Mouse (Mus musculus) myocyte (in vitro differentiated cells): ENCODE measurements at regions not wholly inside any gene's neighbourhood (a gene's known extent, or its start where the extent isn't known, plus 50 kb on each side); places are given as distances from the start of the nearest gene placed in this dataset.

Experiments used
- H3K27me3 ChIP-seq: one replicate; pipeline ENCODE4 v1.6.1; 2011; ENCODE audit not compliant: control insufficient read depth, insufficient read depth, insufficient read length
- H3K36me3 ChIP-seq: one replicate; pipeline ENCODE4 v1.6.1; 2011; ENCODE audit not compliant: control insufficient read depth, insufficient read depth
- H3K4me2 ChIP-seq: one replicate; pipeline ENCODE4 v1.6.1; 2011; ENCODE audit warnings: low read depth, control low read depth
- H3K4me3 ChIP-seq: one replicate; pipeline ENCODE4 v1.5.1; 2011; ENCODE audit warnings: mild to moderate bottlenecking, control low read depth, moderate library complexity
- H3K79me2 ChIP-seq: one replicate; pipeline ENCODE4 v1.6.1; 2011; ENCODE audit not compliant: control insufficient read depth, insufficient read depth
- H3ac ChIP-seq: one replicate; pipeline ENCODE4 v1.6.1; 2011; ENCODE audit not compliant: control insufficient read depth, insufficient read length
- CEBPB ChIP-seq: IDR thresholded peaks from 2 replicates; pipeline ENCODE4 v1.6.1; 2011; ENCODE audit warnings: mild to moderate bottlenecking, moderate library complexity; ENCODE audit not compliant: poor library complexity, insufficient read depth, severe bottlenecking
- E2F4 ChIP-seq: IDR thresholded peaks from one replicate; pipeline ENCODE4 v1.6.1; 2011; ENCODE audit warnings: mild to moderate bottlenecking, control low read depth, moderate library complexity; ENCODE audit not compliant: insufficient read depth
- MAX ChIP-seq: IDR thresholded peaks from one replicate; pipeline ENCODE4 v1.6.1; 2011; ENCODE audit warnings: low read depth, mild to moderate bottlenecking, control low read depth
- MYOD1 ChIP-seq, 3 experiments: IDR thresholded peaks; one replicate each; pipeline ENCODE4 v1.6.1; 2011; ENCODE audit warnings: control low read depth in 2 of 3, low read depth in 2 of 3, mild to moderate bottlenecking in 2 of 3, moderate library complexity in 1 of 3; ENCODE audit not compliant: insufficient read length in 2 of 3, control insufficient read depth in 1 of 3
- MYOG ChIP-seq, 3 experiments: IDR thresholded peaks; one replicate each; pipeline ENCODE4 v1.6.1; 2011; ENCODE audit warnings: control low read depth in 2 of 3, low read depth in 2 of 3, mild to moderate bottlenecking in 2 of 3; ENCODE audit not compliant: insufficient read length in 2 of 3, control insufficient read depth in 1 of 3, insufficient read depth in 1 of 3
- POLR2A ChIP-seq: IDR thresholded peaks from one replicate; pipeline ENCODE4 v1.6.1; 2011; ENCODE audit warnings: low read depth, mild to moderate bottlenecking, control low read depth, moderate library complexity; ENCODE audit not compliant: insufficient read length
- POLR2AphosphoS2 ChIP-seq: IDR thresholded peaks from one replicate; pipeline ENCODE4 v1.6.1; 2011; ENCODE audit warnings: low read depth, control low read depth; ENCODE audit not compliant: insufficient read length
- REST ChIP-seq: IDR thresholded peaks from one replicate; pipeline ENCODE4 v1.6.1; 2011; ENCODE audit warnings: mild to moderate bottlenecking, control low read depth, moderate library complexity; ENCODE audit not compliant: insufficient read depth, insufficient read length
- SRF ChIP-seq: IDR thresholded peaks from one replicate; pipeline ENCODE4 v1.6.1; 2011; ENCODE audit warnings: low read depth; ENCODE audit not compliant: control insufficient read depth, insufficient read length
- TCF12 ChIP-seq: IDR thresholded peaks from one replicate; pipeline ENCODE4 v1.6.1; 2011; ENCODE audit warnings: mild to moderate bottlenecking, control low read depth; ENCODE audit not compliant: poor library complexity, insufficient read depth, severe bottlenecking
- TCF3 ChIP-seq: IDR thresholded peaks from one replicate; pipeline ENCODE4 v1.6.1; 2011; ENCODE audit warnings: low read depth, control low read depth; ENCODE audit not compliant: insufficient read length
- USF1 ChIP-seq: IDR thresholded peaks from one replicate; pipeline ENCODE4 v1.6.1; 2011; ENCODE audit warnings: low read depth, mild to moderate bottlenecking, control low read depth, moderate library complexity

GRCm38 (mm10) chr2:133669821-133670220, 117.9 kb downstream of the Bmp2 start:
- no peaks in the 10 kb centered on the region for H3K36me3 ChIP-seq
- H3ac ChIP-seq, result no peak overlapping the region
- no peak overlapping the region for H3K4me2 ChIP-seq
- H3K79me2 ChIP-seq, result no peaks in the 10 kb centered on the region
- H3K4me3 ChIP-seq, result no peak overlapping the region
- H3K27me3 ChIP-seq, result no peaks in the 10 kb centered on the region
- no peak for TF ChIP-seq CEBPB
- no peak for TF ChIP-seq MAX
- peak; percentile 8 to 83 (median 70) for TF ChIP-seq MYOD1 (IDR thresholded peaks at IDR 0.05; ENCODE audit: control insufficient read depth in 1 of 3, insufficient read length in 2 of 3, low read depth in 2 of 3)
- TF ChIP-seq MYOG (IDR thresholded peaks at IDR 0.05; ENCODE audit: control insufficient read depth in 1 of 3, insufficient read depth in 1 of 3, insufficient read length in 2 of 3, low read depth in 2 of 3), result peak in 2 of 3 experiments; percentile 34 to 63
- TF ChIP-seq TCF12, result no peak

- H3K4me3 ChIP-seq, result no peak overlapping the region
- H3ac ChIP-seq, result no peak overlapping the region
- peak overlapping the region; percentile 49 for H3K4me2 ChIP-seq
- H3K79me2 ChIP-seq, result no peaks in the 10 kb centered on the region
- H3K36me3 ChIP-seq, result no peaks in the 10 kb centered on the region
- H3K27me3 ChIP-seq, result no peaks in the 10 kb centered on the region
- TF ChIP-seq USF1 (peak; percentile 64), E2F4 (no peak), TCF3 (no peak), MAX (no peak), POLR2A (no peak), MYOG (IDR thresholded peaks at IDR 0.05; ENCODE audit: control insufficient read depth in 1 of 3, insufficient read depth in 1 of 3, insufficient read length in 2 of 3, low read depth in 2 of 3) (no peak), POLR2AphosphoS2 (no peak)
Observed at GRCm38 (mm10) chr2:133671528-133671927, 119.6 kb downstream of the Bmp2 start.

GRCm38 (mm10) chr2:133684367-133684766, 132.4 kb downstream of the Bmp2 start:
- Histone ChIP-seq H3K36me3 (no peaks in the 10 kb centered on the region), H3ac (no peak overlapping the region), H3K4me2 (no peak overlapping the region), H3K79me2 (no peaks in the 10 kb centered on the region), H3K27me3 (no peaks in the 10 kb centered on the region), H3K4me3 (no peak overlapping the region)
- TF ChIP-seq SRF (no peak), MYOG (IDR thresholded peaks at IDR 0.05; ENCODE audit: control insufficient read depth in 1 of 3, insufficient read depth in 1 of 3, insufficient read length in 2 of 3, low read depth in 2 of 3) (no peak), E2F4 (no peak), TCF12 (no peak), CEBPB (no peak), POLR2A (no peak), MYOD1 (IDR thresholded peaks at IDR 0.05; ENCODE audit: control insufficient read depth in 1 of 3, insufficient read length in 2 of 3, low read depth in 2 of 3) (no peak), USF1 (no peak), REST (no peak), MAX (no peak), POLR2AphosphoS2 (no peak), TCF3 (no peak)

GRCm38 (mm10) chr2:133688121-133688787, 136.3 kb downstream of the Bmp2 start:
- TF ChIP-seq POLR2AphosphoS2 (no peak), REST (no peak), TCF3 (no peak), MYOG (IDR thresholded peaks at IDR 0.05; ENCODE audit: control insufficient read depth in 1 of 3, insufficient read depth in 1 of 3, insufficient read length in 2 of 3, low read depth in 2 of 3) (no peak), TCF12 (no peak), E2F4 (no peak), USF1 (no peak), MAX (no peak), SRF (no peak), CEBPB (no peak), MYOD1 (IDR thresholded peaks at IDR 0.05; ENCODE audit: control insufficient read depth in 1 of 3, insufficient read length in 2 of 3, low read depth in 2 of 3) (no peak), POLR2A (no peak)

GRCm38 (mm10) chr2:133688788-133689155, 136.8 kb downstream of the Bmp2 start:
- H3K4me3 ChIP-seq, result no peak overlapping the region
- H3K36me3 ChIP-seq, result no peaks in the 10 kb centered on the region
- H3ac ChIP-seq, result no peak overlapping the region
- no peak overlapping the region for H3K4me2 ChIP-seq
- TF ChIP-seq REST (no peak), TCF12 (no peak), E2F4 (no peak), USF1 (no peak), TCF3 (no peak), POLR2AphosphoS2 (no peak)
- no peaks in the 10 kb centered on the region for H3K27me3 ChIP-seq
- no peaks in the 10 kb centered on the region for H3K79me2 ChIP-seq

More at GRCm38 (mm10) chr2:133688121-133688787, 136.3 kb downstream of the Bmp2 start:
- no peak overlapping the region for H3ac ChIP-seq
- H3K79me2 ChIP-seq, result no peaks in the 10 kb centered on the region
- H3K4me3 ChIP-seq, result no peak overlapping the region
- no peak overlapping the region for H3K4me2 ChIP-seq
- H3K27me3 ChIP-seq, result no peaks in the 10 kb centered on the region
- no peaks in the 10 kb centered on the region for H3K36me3 ChIP-seq
